Mouse (Mus musculus) CH12.LX (cell line): ENCODE data around the gene Elovl3. TPM values are rescaled to one million over a fixed set of nuclear protein-coding genes. Genes with fewer than 3 reads are reported as not detected.
"Not testable (repeated sequence)": the region's sequence is repeated elsewhere in the genome, so short reads cannot be mapped to it uniquely, and the experiment has no call there.

Experiments used
- DNase-seq: peaks from one replicate; pipeline ENCODE4 v3.0.0-alpha.2; 2013; ENCODE audit errors: extremely low read depth
- H3K27ac ChIP-seq: 2 replicates; pipeline ENCODE4 v1.5.1; 2012; ENCODE audit warnings: low read depth, mild to moderate bottlenecking, control low read depth, moderate library complexity; ENCODE audit not compliant: insufficient read depth
- H3K27me3 ChIP-seq: replicated peaks from 2 replicates; pipeline ENCODE3; 2012; ENCODE audit warnings: inconsistent platforms
- H3K36me3 ChIP-seq, 2 experiments: replicated peaks in 1 of 2; 2 replicates each; pipeline versions ENCODE3 to v1.6.1; 2012; ENCODE audit warnings: inconsistent platforms in 1 of 2, low read length in 1 of 2, mild to moderate bottlenecking in 1 of 2, mixed read lengths in 1 of 2, moderate library complexity in 1 of 2; ENCODE audit not compliant: control insufficient read depth in 1 of 2, insufficient read depth in 1 of 2
- H3K4me1 ChIP-seq, 2 experiments: 2 replicates each; pipeline ENCODE4 v1.6.1; 2012; ENCODE audit warnings: inconsistent platforms in 1 of 2, moderate library complexity in 1 of 2; ENCODE audit not compliant: insufficient read depth in 2 of 2, control insufficient read depth in 1 of 2
- H3K4me2 ChIP-seq: 2 replicates; pipeline ENCODE4 v1.6.1; 2012; ENCODE audit warnings: low read depth, mild to moderate bottlenecking, control low read depth; ENCODE audit not compliant: poor library complexity, insufficient read depth, severe bottlenecking
- H3K4me3 ChIP-seq, 3 experiments: fragments of 150-350 bp in 1 of 3; sonication (generic) in 1 of 3; replicated peaks in 1 of 3; 2 replicates each; pipeline versions ENCODE3 to v1.5.1; 2011 to 2012; ENCODE audit warnings: low read depth in 2 of 3, low read length in 2 of 3, mild to moderate bottlenecking in 2 of 3, moderate library complexity in 2 of 3, control low read depth in 1 of 3, improper control_type of control experiment in 1 of 3, inconsistent platforms in 1 of 3, mixed read lengths in 1 of 3; ENCODE audit not compliant: poor library complexity in 1 of 3
- H3K79me2 ChIP-seq: replicated peaks from 2 replicates; pipeline ENCODE4 v1.6.1; 2012; ENCODE audit warnings: mild to moderate bottlenecking, moderate library complexity; ENCODE audit not compliant: control insufficient read depth, poor library complexity, insufficient read depth, severe bottlenecking; ENCODE audit errors: extremely low read depth
- H3K9ac ChIP-seq: 2 replicates; pipeline ENCODE4 v1.6.1; 2012; ENCODE audit warnings: low read depth, mild to moderate bottlenecking, control low read depth, moderate library complexity; ENCODE audit not compliant: insufficient read depth
- H3K9me3 ChIP-seq: replicated peaks from 2 replicates; pipeline ENCODE3; 2012; ENCODE audit warnings: low read length, inconsistent platforms, mixed read lengths
- GABPA ChIP-seq: IDR thresholded peaks from 2 replicates; pipeline ENCODE4 v1.6.1; 2012; ENCODE audit warnings: low read depth, low read length, improper control_type of control experiment, inconsistent platforms; ENCODE audit not compliant: insufficient replicate concordance
- IRF4 ChIP-seq: IDR thresholded peaks from 2 replicates; pipeline ENCODE4 v1.6.1; 2014; ENCODE audit warnings: low read depth, mild to moderate bottlenecking, inconsistent platforms, low read length, improper control_type of control experiment
- JUN ChIP-seq: IDR thresholded peaks from 2 replicates; pipeline ENCODE4 v1.6.1; 2011; ENCODE audit warnings: low read depth, mild to moderate bottlenecking, low read length, improper control_type of control experiment, moderate library complexity; ENCODE audit not compliant: insufficient read depth
- JUND ChIP-seq: conservative IDR thresholded peaks from 2 replicates; pipeline ENCODE4 v1.6.1; 2011; ENCODE audit warnings: low read depth, low read length, improper control_type of control experiment
- KAT2A ChIP-seq: IDR thresholded peaks from 2 replicates; pipeline ENCODE4 v1.6.1; 2012; ENCODE audit warnings: low read length, improper control_type of control experiment, inconsistent platforms; ENCODE audit not compliant: insufficient replicate concordance
- MAFK ChIP-seq: IDR thresholded peaks from 2 replicates; pipeline ENCODE4 v1.6.1; 2011; ENCODE audit warnings: low read length, improper control_type of control experiment; ENCODE audit not compliant: insufficient replicate concordance
- MEF2A ChIP-seq: IDR thresholded peaks from 2 replicates; pipeline ENCODE4 v1.6.1; 2014; ENCODE audit warnings: low read depth, mild to moderate bottlenecking, inconsistent platforms, low read length, improper control_type of control experiment, borderline replicate concordance
- NRF1 ChIP-seq: IDR thresholded peaks from 2 replicates; pipeline ENCODE4 v1.6.1; 2014; ENCODE audit warnings: low read depth, mild to moderate bottlenecking, inconsistent platforms, low read length, improper control_type of control experiment, moderate library complexity
- RCOR1 ChIP-seq: conservative IDR thresholded peaks from 2 replicates; pipeline ENCODE4 v1.6.1; 2012; ENCODE audit warnings: low read depth, mild to moderate bottlenecking, inconsistent platforms, low read length, improper control_type of control experiment
- SIN3A ChIP-seq: IDR thresholded peaks from 2 replicates; pipeline ENCODE4 v1.6.1; 2012; ENCODE audit warnings: low read length, improper control_type of control experiment, inconsistent platforms
- TCF12 ChIP-seq: IDR thresholded peaks from 2 replicates; pipeline ENCODE4 v1.6.1; 2014; ENCODE audit warnings: low read depth, mild to moderate bottlenecking, inconsistent platforms, low read length, improper control_type of control experiment
- UBTF ChIP-seq: IDR thresholded peaks from 2 replicates; pipeline ENCODE4 v1.6.1; 2012; ENCODE audit warnings: low read depth, mild to moderate bottlenecking, inconsistent platforms, low read length, improper control_type of control experiment, moderate library complexity
- USF1 ChIP-seq: IDR thresholded peaks from 2 replicates; pipeline ENCODE4 v1.6.1; 2014; ENCODE audit warnings: low read depth, mild to moderate bottlenecking, inconsistent platforms, low read length, improper control_type of control experiment
- USF2 ChIP-seq: conservative IDR thresholded peaks from 2 replicates; pipeline ENCODE4 v1.6.1; 2011; ENCODE audit warnings: low read depth, low read length, improper control_type of control experiment
- ZC3H11A ChIP-seq: IDR thresholded peaks from 2 replicates; pipeline ENCODE4 v1.6.1; 2012; ENCODE audit warnings: low read depth, mild to moderate bottlenecking, inconsistent platforms, low read length, improper control_type of control experiment
- ZNF384 ChIP-seq: IDR thresholded peaks from 2 replicates; pipeline ENCODE4 v1.6.1; 2012; ENCODE audit warnings: low read depth, low read length, improper control_type of control experiment, inconsistent platforms
- dilution Hi-C: fragments of 300-500 bp; cut with MboI; formaldehyde crosslinking; loops from 2 replicates; pipeline ENCODE4 v1.14.3; 2020; ENCODE audit warnings: low sequenced_read_pairs; ENCODE audit not compliant: extremely low pct_unique_long_range_greater_than_20kb, extremely low pct_ligation_motif_present
- in situ Hi-C: fragments of 300-500 bp; cut with MboI; formaldehyde crosslinking; loops from 3 replicates; pipeline ENCODE4 v1.14.3; 2019; ENCODE audit warnings: low sequenced_read_pairs, low pct_ligation_motif_present, low pct_unique_long_range_greater_than_20kb, mixed read lengths
- polyA plus RNA-seq: library from polyadenylated mRNA; unstranded; fragments of >175 nt; gene quantifications from 2 replicates; pipeline ENCODE4 v1.2.1, GENCODE M21; 2012; ENCODE audit warnings: low read depth; ENCODE audit not compliant: insufficient read length
- total RNA-seq, 2 experiments: library from RNA; depleted of rRNA; stranded (reverse); fragments of 300-350 nt in 1 of 2; fragments of >200 nt in 1 of 2; gene quantifications; 2 replicates each; pipeline ENCODE4 v1.2.3; 2012 to 2014

Elovl3 gene
- total and polyA plus RNA-seq, 3 experiments, result not detected

- dilution Hi-C loops (no loop called here), in situ Hi-C loops (no loop called here)
- Histone ChIP-seq H3K9ac (no peak overlapping the region), H3K27ac (no peak overlapping the region), H3K27me3 (peaks cover 48% of the 10 kb centered on the region), H3K4me2 (no peak overlapping the region), H3K9me3 (no peaks in the 10 kb centered on the region), H3K4me1 (no peaks in the 10 kb centered on the region), H3K36me3 (no peaks in the 10 kb centered on the region), H3K4me3 (no peak overlapping the region), H3K79me2 (no peaks in the 10 kb centered on the region)
- TF ChIP-seq JUN (no peak), ZC3H11A (no peak), IRF4 (no peak), GABPA (no peak), KAT2A (no peak)
- no peak for DNase-seq
These were observed 7.8 kb upstream of the Elovl3 start for GRCm38 (mm10) chr19:46123876-46124275.

- dilution Hi-C loops (no loop called here), in situ Hi-C loops (no loop called here)
- no peak for DNase-seq
- H3K79me2 ChIP-seq, result no peaks in the 10 kb centered on the region
- H3K27me3 ChIP-seq, result peaks cover 41% of the 10 kb centered on the region
- no peak overlapping the region for H3K27ac ChIP-seq
- no peaks in the 10 kb centered on the region for H3K9me3 ChIP-seq
- no peak overlapping the region for H3K9ac ChIP-seq
- no peaks in the 10 kb centered on the region for H3K36me3 ChIP-seq
- H3K4me2 ChIP-seq, result no peak overlapping the region
- H3K4me3 ChIP-seq, result no peak overlapping the region
- TF ChIP-seq ZNF384 (no peak), UBTF (no peak), USF2 (no peak), IRF4 (no peak), USF1 (no peak), NRF1 (no peak), TCF12 (no peak)
- no peaks in the 10 kb centered on the region for H3K4me1 ChIP-seq
These were observed 7.0 kb upstream of the Elovl3 start for GRCm38 (mm10) chr19:46124651-46125050.

- Histone ChIP-seq H3K9ac (no peak overlapping the region), H3K36me3 (no peaks in the 10 kb centered on the region), H3K79me2 (no peaks in the 10 kb centered on the region), H3K27me3 (peaks cover 35% of the 10 kb centered on the region), H3K4me3 (no peak overlapping the region), H3K27ac (no peak overlapping the region), H3K9me3 (no peaks in the 10 kb centered on the region), H3K4me1 (peaks cover 0 to 2% of the 10 kb centered on the region in 2 experiments; a peak in 1 of 4 replicates), H3K4me2 (no peak overlapping the region)
- TF ChIP-seq TCF12 (no peak), SIN3A (no peak), MEF2A (no peak), JUND (no peak), RCOR1 (no peak), MAFK (no peak)
- dilution Hi-C loops (no loop called here), in situ Hi-C loops (no loop called here)
- DNase-seq, result no peak
These were observed 5.4 kb upstream of the Elovl3 start for GRCm38 (mm10) chr19:46126301-46126700.

GRCm38 (mm10) chr19:46129737-46130136, 2.0 kb upstream of the Elovl3 start:
- H3K4me1 ChIP-seq, H3K9me3 ChIP-seq, H3K4me3 ChIP-seq, H3K27ac ChIP-seq, H3K79me2 ChIP-seq, H3K4me2 ChIP-seq, H3K9ac ChIP-seq, dilution Hi-C loops, H3K36me3 ChIP-seq, DNase-seq: not testable (repeated sequence)
- H3K27me3 ChIP-seq, result peaks cover 45% of the 10 kb centered on the region
- in situ Hi-C loops, result loop anchor here (10.0 kb wide), 1 partner anchor 235 kb away; no protein-coding TSS in a partner anchor
